ENCODE assay signal across 8 mouse cellular contexts in the genomic region with DNA sequence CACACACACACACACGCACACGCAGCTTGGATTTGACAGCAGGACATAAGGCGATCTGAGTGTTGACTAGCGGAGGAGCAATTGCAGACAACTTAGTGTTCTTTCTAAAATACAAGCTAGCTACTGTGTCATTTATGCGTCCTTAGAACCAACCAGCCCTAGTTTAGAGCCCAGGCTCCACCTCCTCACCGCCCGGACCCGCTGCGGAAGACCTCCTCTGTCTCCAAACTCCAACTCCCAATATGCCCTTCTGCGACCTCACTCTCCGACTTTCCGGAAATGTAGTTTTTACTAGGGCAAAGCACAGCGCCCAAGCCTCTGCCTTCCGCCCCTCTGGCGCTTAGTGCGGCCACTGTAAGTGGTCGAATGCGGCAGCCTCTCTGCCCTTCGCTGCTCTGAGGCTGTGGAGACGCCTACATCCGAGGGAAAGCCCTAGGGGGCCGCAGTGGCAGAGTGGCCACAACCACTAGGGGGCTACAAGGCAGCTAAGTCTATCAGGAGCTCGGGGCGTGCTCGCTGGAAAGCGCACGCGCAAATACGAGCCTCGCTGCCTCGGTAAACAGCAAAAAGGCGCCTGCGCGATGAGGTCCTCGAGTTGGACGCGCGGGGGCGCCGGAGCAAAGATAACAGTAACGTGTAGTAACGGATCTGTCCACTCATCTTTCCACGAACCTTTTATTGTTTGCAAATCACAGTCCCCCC. TPM values are rescaled to one million over a fixed set of nuclear protein-coding genes. Genes with fewer than 3 reads are reported as not detected.
A peak's percentile ranks its signal among the peaks of the same experiment; 100 is the strongest.
DNase-seq lines count a peak whose midpoint lies in the region; ATAC-seq lines count a peak whose summit lies in the region.

No protein-coding gene starts in this region.

- no peaks in the 10 kb centered on the region for H3K27me3 ChIP-seq in hindbrain, embryonic 11.5 days (ENCODE audit: control insufficient read depth, insufficient read depth, low read length)

- H3K27ac ChIP-seq in hindbrain, embryonic 11.5 days (ENCODE audit: low read depth, low read length): peak overlapping the region; percentile 79

- DNase-seq in Muller cell, postnatal 12 days (ENCODE audit: inconsistent ontology term): peak; percentile 98
- peak; percentile 99 for DNase-seq in cerebellum, adult 9-11 months
- DNase-seq in frontal cortex, adult 2 months (ENCODE audit: extremely low spot score in 1 of 2, low spot score in 1 of 2): peak; percentile 96 to 99
- DNase-seq in hindbrain, embryonic 11.5 days (ENCODE audit: low spot score): peak; percentile 99
- peak; percentile 97 to 98 for DNase-seq in layer of hippocampus, postnatal 10 days (ENCODE audit: low spot score in 2 of 2)
- peak; percentile 98 for DNase-seq in lung, postnatal 10 days
- peak; percentile 96 for DNase-seq in ovary, postnatal 36 days (ENCODE audit: low spot score)
- peak; percentile 98 for DNase-seq in thymus, postnatal 25 days

- peak overlapping the region; percentile 62; the same call in 1 of the 2 replicates for H3K9ac ChIP-seq in hindbrain, embryonic 11.5 days (ENCODE audit: low read depth, low read length)

- no peaks in the 10 kb centered on the region for H3K9me3 ChIP-seq in hindbrain, embryonic 11.5 days (ENCODE audit: control insufficient read depth, low read length)

- 2% methylated on average over 43 of the region's 43 CpGs for WGBS in hindbrain, embryonic 11.5 days

- no peaks in the 10 kb centered on the region for H3K4me1 ChIP-seq in hindbrain, embryonic 11.5 days (replicated peaks; ENCODE audit: control insufficient read depth, insufficient read depth, low read length)

- peak; percentile 95 for ATAC-seq in hindbrain, embryonic 11.5 days (ENCODE audit: low FRiP score)

- no peaks in the 10 kb centered on the region for H3K36me3 ChIP-seq in hindbrain, embryonic 11.5 days (ENCODE audit: control insufficient read depth, insufficient read depth, low read length)

- peak overlapping the region; percentile 35 for H3K4me2 ChIP-seq in hindbrain, embryonic 11.5 days (replicated peaks; ENCODE audit: low read depth, low read length)

- peak overlapping the region; percentile 49 for H3K4me3 ChIP-seq in hindbrain, embryonic 11.5 days (ENCODE audit: low read depth, low read length)

RNA-seq across cellular contexts. Expression of gene Stard10, which starts 6.4 kb away (rescaled TPM):
- 99.4 and 108 TPM in 2 replicates for polyA plus RNA-seq in frontal cortex, adult 2 months (2012; rRNA removed)
- polyA plus RNA-seq in hindbrain, embryonic 11.5 days (2014; fragmentation: Nextera tagmentation; extraction: Ambion mirVana): 8.1 and 8.7 TPM in 2 replicates
- total RNA-seq in layer of hippocampus, postnatal 10 days (2021): 10 to 100 TPM; 13.3 to 15.7 TPM

RNA-seq across cellular contexts. Expression of gene Atg16l2, which starts 8.4 kb away (rescaled TPM):
- 59.2 and 67.4 TPM in 2 replicates for polyA plus RNA-seq in frontal cortex, adult 2 months (2012; rRNA removed)
- polyA plus RNA-seq in hindbrain, embryonic 11.5 days (2014; fragmentation: Nextera tagmentation; extraction: Ambion mirVana): 10.2 and 10.7 TPM in 2 replicates
- total RNA-seq in layer of hippocampus, postnatal 10 days (2021): 10 to 100 TPM; 42.3 to 50.3 TPM

RNA-seq across cellular contexts. Expression of gene Arap1, which starts 37.4 kb away (rescaled TPM):
- polyA plus RNA-seq in frontal cortex, adult 2 months (2012; rRNA removed): 19.5 and 20.2 TPM in 2 replicates
- 13.9 and 14.2 TPM in 2 replicates for polyA plus RNA-seq in hindbrain, embryonic 11.5 days (2014; fragmentation: Nextera tagmentation; extraction: Ambion mirVana)
- total RNA-seq in layer of hippocampus, postnatal 10 days (2021): 10 to 100 TPM; 19.1 to 24.0 TPM

Comparison
In these comparisons a context has a peak if more than half of its experiments do, and no peak if none do; other contexts are left out.
1. Peak in every context shown above with its lines: DNase-seq, ATAC-seq, H3K4me3 ChIP-seq and H3K27ac ChIP-seq.
2. RNA of gene Stard10, which starts 6.4 kb away (polyA plus RNA-seq): 99.4 to 108 TPM in frontal cortex, adult 2 months; 8.1 to 8.7 TPM in hindbrain, embryonic 11.5 days; every median in the first group is over 10 times any median in the second.